Mouse (Mus musculus): ENCODE data around the gene 2410141K09Rik.
"Not testable (repeated sequence)": the region's sequence is repeated elsewhere in the genome, so short reads cannot be mapped to it uniquely, and the experiment has no call there.

DNA sequence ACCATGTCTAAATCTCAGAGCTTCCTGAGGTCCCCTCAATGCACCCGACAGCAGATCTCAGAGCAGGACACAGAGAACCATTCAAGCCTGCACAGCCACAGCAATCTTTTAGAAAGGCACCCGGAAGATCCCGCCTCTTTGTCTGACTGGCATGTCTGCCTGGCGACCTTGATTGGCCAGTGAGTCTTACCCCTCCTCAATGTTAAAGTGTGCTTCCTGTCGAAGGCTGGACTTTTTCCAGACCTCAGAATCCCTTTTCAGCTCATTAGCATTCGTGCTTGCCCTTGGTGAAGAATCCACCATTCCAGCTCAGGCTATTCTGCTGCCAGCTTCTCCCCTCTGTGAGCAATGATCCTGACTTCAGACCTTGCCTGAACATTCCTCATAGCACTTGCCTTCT is at the start of gene 2410141K09Rik:
- not testable (repeated sequence) for TF ChIP-seq CTCF (IDR thresholded peaks at IDR 0.05; ENCODE audit: low read depth); EP300 (optimal IDR thresholded peaks at IDR 0.05)
